Mouse (Mus musculus) myocyte (in vitro differentiated cells): Measurements from ENCODE around the gene Irf2bp2. TPM values are rescaled to one million over a fixed set of nuclear protein-coding genes. Genes with fewer than 3 reads are reported as not detected.

Experiments
- H3K27me3 ChIP-seq: one replicate; pipeline ENCODE4 v1.6.1; 2011; ENCODE audit not compliant: control insufficient read depth, insufficient read depth, insufficient read length
- H3K36me3 ChIP-seq: one replicate; pipeline ENCODE4 v1.6.1; 2011; ENCODE audit not compliant: control insufficient read depth, insufficient read depth
- H3K4me2 ChIP-seq: one replicate; pipeline ENCODE4 v1.6.1; 2011; ENCODE audit warnings: low read depth, control low read depth
- H3K4me3 ChIP-seq: one replicate; pipeline ENCODE4 v1.5.1; 2011; ENCODE audit warnings: mild to moderate bottlenecking, control low read depth, moderate library complexity
- H3K79me2 ChIP-seq: one replicate; pipeline ENCODE4 v1.6.1; 2011; ENCODE audit not compliant: control insufficient read depth, insufficient read depth
- H3ac ChIP-seq: one replicate; pipeline ENCODE4 v1.6.1; 2011; ENCODE audit not compliant: control insufficient read depth, insufficient read length
- CEBPB ChIP-seq: IDR thresholded peaks from 2 replicates; pipeline ENCODE4 v1.6.1; 2011; ENCODE audit warnings: mild to moderate bottlenecking, moderate library complexity; ENCODE audit not compliant: poor library complexity, insufficient read depth, severe bottlenecking
- E2F4 ChIP-seq: IDR thresholded peaks from one replicate; pipeline ENCODE4 v1.6.1; 2011; ENCODE audit warnings: mild to moderate bottlenecking, control low read depth, moderate library complexity; ENCODE audit not compliant: insufficient read depth
- MAX ChIP-seq: IDR thresholded peaks from one replicate; pipeline ENCODE4 v1.6.1; 2011; ENCODE audit warnings: low read depth, mild to moderate bottlenecking, control low read depth
- MYOD1 ChIP-seq, 3 experiments: IDR thresholded peaks; one replicate each; pipeline ENCODE4 v1.6.1; 2011; ENCODE audit warnings: control low read depth in 2 of 3, low read depth in 2 of 3, mild to moderate bottlenecking in 2 of 3, moderate library complexity in 1 of 3; ENCODE audit not compliant: insufficient read length in 2 of 3, control insufficient read depth in 1 of 3
- MYOG ChIP-seq, 3 experiments: IDR thresholded peaks; one replicate each; pipeline ENCODE4 v1.6.1; 2011; ENCODE audit warnings: control low read depth in 2 of 3, low read depth in 2 of 3, mild to moderate bottlenecking in 2 of 3; ENCODE audit not compliant: insufficient read length in 2 of 3, control insufficient read depth in 1 of 3, insufficient read depth in 1 of 3
- POLR2A ChIP-seq: IDR thresholded peaks from one replicate; pipeline ENCODE4 v1.6.1; 2011; ENCODE audit warnings: low read depth, mild to moderate bottlenecking, control low read depth, moderate library complexity; ENCODE audit not compliant: insufficient read length
- POLR2AphosphoS2 ChIP-seq: IDR thresholded peaks from one replicate; pipeline ENCODE4 v1.6.1; 2011; ENCODE audit warnings: low read depth, control low read depth; ENCODE audit not compliant: insufficient read length
- REST ChIP-seq: IDR thresholded peaks from one replicate; pipeline ENCODE4 v1.6.1; 2011; ENCODE audit warnings: mild to moderate bottlenecking, control low read depth, moderate library complexity; ENCODE audit not compliant: insufficient read depth, insufficient read length
- SRF ChIP-seq: IDR thresholded peaks from one replicate; pipeline ENCODE4 v1.6.1; 2011; ENCODE audit warnings: low read depth; ENCODE audit not compliant: control insufficient read depth, insufficient read length
- TCF12 ChIP-seq: IDR thresholded peaks from one replicate; pipeline ENCODE4 v1.6.1; 2011; ENCODE audit warnings: mild to moderate bottlenecking, control low read depth; ENCODE audit not compliant: poor library complexity, insufficient read depth, severe bottlenecking
- TCF3 ChIP-seq: IDR thresholded peaks from one replicate; pipeline ENCODE4 v1.6.1; 2011; ENCODE audit warnings: low read depth, control low read depth; ENCODE audit not compliant: insufficient read length
- USF1 ChIP-seq: IDR thresholded peaks from one replicate; pipeline ENCODE4 v1.6.1; 2011; ENCODE audit warnings: low read depth, mild to moderate bottlenecking, control low read depth, moderate library complexity
- polyA plus RNA-seq: library from polyadenylated mRNA; unstranded; fragments of >200 nt; fragmentation: generic; extraction: Trizol; gene quantifications from one replicate; pipeline ENCODE4 v1.2.1, GENCODE M21; 2012; ENCODE audit warnings: missing spikeins

The Irf2bp2 gene
- polyA plus RNA-seq, 1 experiment = 16.8 TPM

- Histone ChIP-seq H3K79me2 (no peaks in the 10 kb centered on the region), H3ac (no peak overlapping the region), H3K4me3 (no peak overlapping the region), H3K27me3 (no peaks in the 10 kb centered on the region), H3K4me2 (no peak overlapping the region), H3K36me3 (no peaks in the 10 kb centered on the region)
- TF ChIP-seq REST (no peak), CEBPB (no peak), MYOD1 (IDR thresholded peaks at IDR 0.05; ENCODE audit: control insufficient read depth in 1 of 3, insufficient read length in 2 of 3, low read depth in 2 of 3) (no peak), MAX (no peak), E2F4 (no peak), MYOG (IDR thresholded peaks at IDR 0.05; ENCODE audit: control insufficient read depth in 1 of 3, insufficient read depth in 1 of 3, insufficient read length in 2 of 3, low read depth in 2 of 3) (no peak), TCF3 (no peak), POLR2AphosphoS2 (no peak), SRF (no peak)
Measured at GRCm38 (mm10) chr8:126570046-126570445, 23.7 kb downstream of the Irf2bp2 start.

- Histone ChIP-seq H3K79me2 (no peaks in the 10 kb centered on the region), H3K4me2 (no peak overlapping the region), H3ac (no peak overlapping the region), H3K27me3 (no peaks in the 10 kb centered on the region), H3K4me3 (no peak overlapping the region), H3K36me3 (no peaks in the 10 kb centered on the region)
- TF ChIP-seq MYOD1 (IDR thresholded peaks at IDR 0.05; ENCODE audit: control insufficient read depth in 1 of 3, insufficient read length in 2 of 3, low read depth in 2 of 3) = peak; percentile 18 to 86 (median 84)
- peak; percentile 32 for TF ChIP-seq TCF12
- peak; percentile 39 to 88 (median 70) for TF ChIP-seq MYOG (IDR thresholded peaks at IDR 0.05; ENCODE audit: control insufficient read depth in 1 of 3, insufficient read depth in 1 of 3, insufficient read length in 2 of 3, low read depth in 2 of 3)
- no peak for TF ChIP-seq POLR2AphosphoS2
Measured at GRCm38 (mm10) chr8:126569638-126570037, 24.1 kb downstream of the Irf2bp2 start.

GRCm38 (mm10) chr8:126567674-126568073 is 26.1 kb downstream of the Irf2bp2 start:
- no peaks in the 10 kb centered on the region for H3K79me2 ChIP-seq
- H3K4me2 ChIP-seq = peak overlapping the region; percentile 91
- no peak overlapping the region for H3K4me3 ChIP-seq

GRCm38 (mm10) chr8:126566446-126567062 is 27.2 kb downstream of the Irf2bp2 start:
- Histone ChIP-seq H3K36me3 (no peaks in the 10 kb centered on the region), H3K4me3 (no peak overlapping the region), H3K79me2 (no peaks in the 10 kb centered on the region), H3ac (no peak overlapping the region), H3K4me2 (peak overlapping the region; percentile 91), H3K27me3 (no peaks in the 10 kb centered on the region)
- TF ChIP-seq SRF (no peak), MYOG (IDR thresholded peaks at IDR 0.05; ENCODE audit: control insufficient read depth in 1 of 3, insufficient read depth in 1 of 3, insufficient read length in 2 of 3, low read depth in 2 of 3) (peak in 1 of 3 experiments; percentile 66)

More at GRCm38 (mm10) chr8:126567674-126568073, 26.1 kb downstream of the Irf2bp2 start:
- H3ac ChIP-seq = no peak overlapping the region
- no peaks in the 10 kb centered on the region for H3K27me3 ChIP-seq
- H3K36me3 ChIP-seq = no peaks in the 10 kb centered on the region
- TF ChIP-seq POLR2A (peak; percentile 31), CEBPB (no peak), USF1 (peak; percentile 86), REST (no peak), SRF (no peak), MYOG (IDR thresholded peaks at IDR 0.05; ENCODE audit: control insufficient read depth in 1 of 3, insufficient read depth in 1 of 3, insufficient read length in 2 of 3, low read depth in 2 of 3) (peak in 1 of 3 experiments; percentile 73), POLR2AphosphoS2 (no peak), TCF12 (no peak), E2F4 (no peak), MYOD1 (IDR thresholded peaks at IDR 0.05; ENCODE audit: control insufficient read depth in 1 of 3, insufficient read length in 2 of 3, low read depth in 2 of 3) (peak; percentile 84 to 93 (median 89)), MAX (no peak), TCF3 (no peak)

GRCm38 (mm10) chr8:126565954-126566445 is 27.8 kb downstream of the Irf2bp2 start:
- Histone ChIP-seq H3K36me3 (no peaks in the 10 kb centered on the region), H3K4me3 (no peak overlapping the region), H3K27me3 (no peaks in the 10 kb centered on the region), H3K79me2 (no peaks in the 10 kb centered on the region), H3ac (no peak overlapping the region), H3K4me2 (peak overlapping the region; percentile 91)
- 0 out of 2 replicates have a peak, but pooled peaks have one; percentile 3 for TF ChIP-seq CEBPB
- peak in 1 of 3 experiments; percentile 52 for TF ChIP-seq MYOD1 (IDR thresholded peaks at IDR 0.05; ENCODE audit: control insufficient read depth in 1 of 3, insufficient read length in 2 of 3, low read depth in 2 of 3)
- TF ChIP-seq POLR2AphosphoS2 = no peak
- TF ChIP-seq MYOG (IDR thresholded peaks at IDR 0.05; ENCODE audit: control insufficient read depth in 1 of 3, insufficient read depth in 1 of 3, insufficient read length in 2 of 3, low read depth in 2 of 3) = peak in 2 of 3 experiments; percentile 21 to 64
- no peak for TF ChIP-seq USF1
- TF ChIP-seq E2F4 = no peak
- no peak for TF ChIP-seq SRF
- TF ChIP-seq POLR2A = no peak
- TF ChIP-seq REST = no peak
- no peak for TF ChIP-seq TCF3
- no peak for TF ChIP-seq MAX
- TF ChIP-seq TCF12 = peak; percentile 19
